Mouse (Mus musculus) layer of hippocampus, adult 9-10 months (tissue): ENCODE data around the gene Eml2.
"Not testable (repeated sequence)": the region's sequence is repeated elsewhere in the genome, so short reads cannot be mapped to it uniquely, and the experiment has no call there.

ENCODE experiments used
- DNase-seq: peaks from one replicate; pipeline ENCODE4 v3.0.0; 2022; ENCODE audit warnings: low spot score

Eml2 gene

GRCm38 (mm10) chr7:19175708-19176515 is at the start of gene Eml2:
TSS of gene Eml2 (plus strand) at chr7:19176421.
- peak; percentile 93 for DNase-seq

- no peak for DNase-seq
Measured at GRCm38 (mm10) chr7:19127744-19128143, 48.5 kb upstream of the Eml2 start.

- no peak for DNase-seq
Measured at GRCm38 (mm10) chr7:19129396-19129795, 46.8 kb upstream of the Eml2 start.

- DNase-seq = no peak
Measured at GRCm38 (mm10) chr7:19130657-19131056, 45.6 kb upstream of the Eml2 start.

GRCm38 (mm10) chr7:19131324-19131848 is 44.8 kb upstream of the Eml2 start:
- peak; percentile 92 for DNase-seq

- DNase-seq = no peak
Measured at GRCm38 (mm10) chr7:19136168-19136567, 40.1 kb upstream of the Eml2 start.

- no peak for DNase-seq
Measured at GRCm38 (mm10) chr7:19136673-19137334, 39.4 kb upstream of the Eml2 start.

- no peak for DNase-seq
Measured at GRCm38 (mm10) chr7:19137380-19137779, 38.8 kb upstream of the Eml2 start.

GRCm38 (mm10) chr7:19146793-19147192 is 29.4 kb upstream of the Eml2 start:
- no peak for DNase-seq

GRCm38 (mm10) chr7:19147497-19148045 is 28.6 kb upstream of the Eml2 start:
- DNase-seq = no peak

- no peak for DNase-seq
Measured at GRCm38 (mm10) chr7:19148180-19148874, 27.9 kb upstream of the Eml2 start.

- DNase-seq = peak; percentile 95
Measured at GRCm38 (mm10) chr7:19148875-19149541, 27.2 kb upstream of the Eml2 start, which contains the start of gene Qpctl. TSS of gene Qpctl (minus strand) at chr7:19149291.

GRCm38 (mm10) chr7:19149626-19150025 is 26.6 kb upstream of the Eml2 start, which contains the start of gene Snrpd2:
TSS of gene Snrpd2 (plus strand) at chr7:19149722.
- DNase-seq = peak; percentile 90

GRCm38 (mm10) chr7:19151121-19151520 is 25.1 kb upstream of the Eml2 start:
- DNase-seq = not testable (repeated sequence)

GRCm38 (mm10) chr7:19154796-19155195 is 21.4 kb upstream of the Eml2 start:
- DNase-seq = no peak

- DNase-seq = no peak
Measured at GRCm38 (mm10) chr7:19155825-19156475, 20.3 kb upstream of the Eml2 start.

GRCm38 (mm10) chr7:19157160-19157800 is 18.9 kb upstream of the Eml2 start:
- DNase-seq = peak; percentile 84

GRCm38 (mm10) chr7:19158601-19159000 is 17.6 kb upstream of the Eml2 start:
- DNase-seq = no peak

GRCm38 (mm10) chr7:19159411-19159810 is 16.8 kb upstream of the Eml2 start:
- DNase-seq = no peak

- DNase-seq = no peak
Measured at GRCm38 (mm10) chr7:19160115-19160514, 16.1 kb upstream of the Eml2 start.
